ENCODE assay signal across 20 mouse cellular contexts in genomic region chr5:114617809-114618208, GRCm38 (mm10).
"Had no signal": no experiment of that assay in that cellular context is flagged by ENCODE, and none has a peak within 500 bp of the region (broad histone marks: within the 10 kb centered on the region; RNA-seq: fewer than 3 reads in every experiment).

No protein-coding gene starts in this region.

- H3K4me2 ChIP-seq: liver, embryonic 11.5 days; lung, embryonic 14.5 days; midbrain, embryonic 12.5 days; midbrain, embryonic 15.5 days; neural tube, embryonic 12.5 days; neural tube, embryonic 15.5 days; stomach, embryonic 15.5 days had no signal

- ATAC-seq: liver, postnatal 0 days; lung, postnatal 0 days; midbrain, embryonic 15.5 days had no signal

- H3K9me3 ChIP-seq: midbrain, embryonic 12.5 days; midbrain, embryonic 15.5 days; neural tube, embryonic 12.5 days; neural tube, embryonic 15.5 days; stomach, embryonic 15.5 days had no signal

- H3K4me3 ChIP-seq: left cerebral cortex, adult 2 months; midbrain, embryonic 12.5 days; midbrain, embryonic 15.5 days; neural tube, embryonic 12.5 days; neural tube, embryonic 15.5 days; stomach, embryonic 15.5 days had no signal

- H3K36me3 ChIP-seq: midbrain, embryonic 12.5 days; midbrain, embryonic 15.5 days; stomach, embryonic 15.5 days had no signal

- H3K4me1 ChIP-seq: midbrain, embryonic 12.5 days; midbrain, embryonic 15.5 days; neural tube, embryonic 12.5 days; stomach, embryonic 15.5 days had no signal

- H3K9ac ChIP-seq: liver, embryonic 14.5 days; liver, postnatal 0 days; lung, embryonic 14.5 days; midbrain, embryonic 12.5 days; midbrain, embryonic 15.5 days; neural tube, embryonic 12.5 days; neural tube, embryonic 15.5 days; stomach, embryonic 15.5 days had no signal

- H3K27ac ChIP-seq: left cerebral cortex, adult 2 months; liver, embryonic 14.5 days; macrophage; midbrain, embryonic 12.5 days; midbrain, embryonic 15.5 days; neural tube, embryonic 12.5 days; neural tube, embryonic 15.5 days; stomach, embryonic 15.5 days had no signal

- DNase-seq: kidney, postnatal 14 days; layer of hippocampus, postnatal 36 days; liver, postnatal 0 days; lung, embryonic 14.5 days; right cerebral cortex, adult 18-20 months; right cerebral cortex, postnatal 14 days; right cerebral cortex, postnatal 4 days; spleen, adult 18-20 months; thymus, adult 2 months; thymus, postnatal 14 days had no signal

- H3K27me3 ChIP-seq: midbrain, embryonic 15.5 days; neural tube, embryonic 12.5 days; neural tube, embryonic 15.5 days; stomach, embryonic 15.5 days had no signal
